Mouse (Mus musculus) limb, embryonic 12.5 days (tissue): ENCODE data around the gene Atp10a. TPM values are rescaled to one million over a fixed set of nuclear protein-coding genes. Genes with fewer than 3 reads are reported as not detected.

ENCODE experiments used
- ATAC-seq: fragments of 200-750 bp; cut with Nextera tagmentation; 2 replicates; pipeline ENCODE4 v1.8.0; 2017; ENCODE audit warnings: low read depth, moderate TSS enrichment; ENCODE audit not compliant: insufficient number of reproducible peaks, insufficient read depth, low FRiP score, low TSS enrichment
- H3K27ac ChIP-seq: fragments of 300-500 bp; sonication (generic); 2 replicates; pipeline ENCODE4 v1.5.1; 2016; ENCODE audit warnings: mild to moderate bottlenecking, moderate library complexity
- H3K27me3 ChIP-seq: fragments of 300-500 bp; sonication (generic); 2 replicates; pipeline ENCODE4 v1.6.1; 2016; ENCODE audit warnings: mild to moderate bottlenecking, moderate library complexity
- H3K36me3 ChIP-seq: fragments of 300-500 bp; sonication (generic); 2 replicates; pipeline ENCODE4 v1.6.1; 2016; ENCODE audit warnings: mild to moderate bottlenecking, moderate library complexity
- H3K4me1 ChIP-seq: fragments of 300-500 bp; sonication (generic); replicated peaks from 2 replicates; pipeline ENCODE4 v1.6.1; 2016
- H3K4me2 ChIP-seq: fragments of 300-500 bp; sonication (generic); 2 replicates; pipeline ENCODE4 v1.6.1; 2016; ENCODE audit warnings: mild to moderate bottlenecking, moderate library complexity
- H3K4me3 ChIP-seq: fragments of 300-500 bp; sonication (generic); replicated peaks from 2 replicates; pipeline ENCODE4 v1.5.1; 2016; ENCODE audit warnings: mild to moderate bottlenecking
- H3K9ac ChIP-seq: fragments of 300-500 bp; sonication (generic); replicated peaks from 2 replicates; pipeline ENCODE4 v1.6.1; 2016; ENCODE audit warnings: mild to moderate bottlenecking, moderate library complexity
- H3K9me3 ChIP-seq: fragments of 300-500 bp; sonication (generic); 2 replicates; pipeline ENCODE4 v1.6.1; 2016; ENCODE audit warnings: mild to moderate bottlenecking, moderate library complexity
- WGBS: fragments of 180-500 bp; shearing (Covaris S2); methylation state at CpG from one replicate; pipeline ENCODE4 v1.1.7; 2016; 5-methylcytosine and 5-hydroxymethylcytosine counted together
- polyA plus RNA-seq: library from polyadenylated mRNA; unstranded; fragments of >200 nt; fragmentation: Nextera tagmentation; extraction: Ambion mirVana; gene quantifications from 2 replicates; pipeline ENCODE4 v1.2.1, GENCODE M21; 2016

The Atp10a gene
- polyA plus RNA-seq, 1 experiment from 2014 or later, result 2.3 TPM

- H3K4me3 ChIP-seq, result no peak overlapping the region
- H3K27ac ChIP-seq, result no peak overlapping the region
- no peak overlapping the region for H3K9ac ChIP-seq
- no peaks in the 10 kb centered on the region for H3K36me3 ChIP-seq
- H3K4me2 ChIP-seq, result no peak overlapping the region
- no peak for ATAC-seq
- no peaks in the 10 kb centered on the region for H3K9me3 ChIP-seq
- WGBS, result 89% methylated on average over 4 of the region's 4 CpGs
- no peaks in the 10 kb centered on the region for H3K27me3 ChIP-seq
- H3K4me1 ChIP-seq, result no peaks in the 10 kb centered on the region; the same call in 1 of the 2 replicates
Observed at GRCm38 (mm10) chr7:58740842-58741241, 84.9 kb downstream of the Atp10a start.

- WGBS, result 87% methylated on average over 4 of the region's 4 CpGs
- Histone ChIP-seq H3K4me2 (no peak overlapping the region), H3K36me3 (no peaks in the 10 kb centered on the region), H3K27me3 (no peaks in the 10 kb centered on the region), H3K27ac (no peak overlapping the region), H3K9ac (no peak overlapping the region), H3K4me1 (no peaks in the 10 kb centered on the region; the same call in 1 of the 2 replicates), H3K9me3 (no peaks in the 10 kb centered on the region), H3K4me3 (no peak overlapping the region)
- no peak for ATAC-seq
Observed at GRCm38 (mm10) chr7:58742009-58742408, 86.0 kb downstream of the Atp10a start.

- Histone ChIP-seq H3K9ac (no peak overlapping the region), H3K4me3 (no peak overlapping the region), H3K4me2 (no peak overlapping the region), H3K4me1 (no peaks in the 10 kb centered on the region), H3K27me3 (no peaks in the 10 kb centered on the region), H3K27ac (no peak overlapping the region), H3K36me3 (no peaks in the 10 kb centered on the region), H3K9me3 (no peaks in the 10 kb centered on the region)
- no peak for ATAC-seq
- 82% methylated on average over 1 of the region's 1 CpGs for WGBS
Observed at GRCm38 (mm10) chr7:58742648-58743047, 86.7 kb downstream of the Atp10a start.

- 56% methylated on average over 4 of the region's 4 CpGs for WGBS
- no peak for ATAC-seq
Observed at GRCm38 (mm10) chr7:58743362-58744320, 87.7 kb downstream of the Atp10a start.

GRCm38 (mm10) chr7:58746817-58747216 lies 90.9 kb downstream of the Atp10a start:
- Histone ChIP-seq H3K27me3 (no peaks in the 10 kb centered on the region), H3K4me3 (no peak overlapping the region), H3K9ac (no peak overlapping the region), H3K4me1 (no peaks in the 10 kb centered on the region), H3K4me2 (no peak overlapping the region), H3K9me3 (no peaks in the 10 kb centered on the region), H3K36me3 (no peaks in the 10 kb centered on the region), H3K27ac (no peak overlapping the region)
- 73% methylated on average over 5 of the region's 5 CpGs for WGBS
- ATAC-seq, result no peak

More at GRCm38 (mm10) chr7:58743362-58744320, 87.7 kb downstream of the Atp10a start:
- Histone ChIP-seq H3K4me2 (no peak overlapping the region), H3K9me3 (no peaks in the 10 kb centered on the region), H3K27me3 (no peaks in the 10 kb centered on the region), H3K9ac (no peak overlapping the region), H3K36me3 (no peaks in the 10 kb centered on the region), H3K4me3 (no peak overlapping the region), H3K4me1 (no peaks in the 10 kb centered on the region), H3K27ac (no peak overlapping the region)

GRCm38 (mm10) chr7:58749904-58750612 lies 94.1 kb downstream of the Atp10a start:
- H3K4me2 ChIP-seq, result no peak overlapping the region
- ATAC-seq, result no peak
- H3K4me3 ChIP-seq, result no peak overlapping the region
- no peaks in the 10 kb centered on the region for H3K9me3 ChIP-seq
- no peaks in the 10 kb centered on the region for H3K36me3 ChIP-seq
- no peak overlapping the region for H3K9ac ChIP-seq
- 81% methylated on average over 6 of the region's 6 CpGs for WGBS
- H3K27ac ChIP-seq, result no peak overlapping the region
- no peaks in the 10 kb centered on the region for H3K27me3 ChIP-seq
- no peaks in the 10 kb centered on the region for H3K4me1 ChIP-seq

- 76% methylated on average over 5 of the region's 5 CpGs for WGBS
- no peak overlapping the region for H3K9ac ChIP-seq
Observed at GRCm38 (mm10) chr7:58752041-58752440, 96.1 kb downstream of the Atp10a start.

GRCm38 (mm10) chr7:58754076-58754475 lies 98.1 kb downstream of the Atp10a start:
- no peaks in the 10 kb centered on the region for H3K36me3 ChIP-seq
- H3K27me3 ChIP-seq, result no peaks in the 10 kb centered on the region
- no peaks in the 10 kb centered on the region for H3K4me1 ChIP-seq
- no peak overlapping the region for H3K27ac ChIP-seq
- WGBS, result 94% methylated on average over 1 of the region's 1 CpGs
- H3K9ac ChIP-seq, result no peak overlapping the region
- no peak overlapping the region for H3K4me3 ChIP-seq
- ATAC-seq, result no peak
- H3K9me3 ChIP-seq, result no peaks in the 10 kb centered on the region
- no peak overlapping the region for H3K4me2 ChIP-seq

More at GRCm38 (mm10) chr7:58752041-58752440, 96.1 kb downstream of the Atp10a start:
- Histone ChIP-seq H3K4me2 (no peak overlapping the region), H3K27me3 (no peaks in the 10 kb centered on the region), H3K36me3 (no peaks in the 10 kb centered on the region), H3K4me3 (no peak overlapping the region), H3K9me3 (no peaks in the 10 kb centered on the region), H3K4me1 (no peaks in the 10 kb centered on the region), H3K27ac (no peak overlapping the region)
- no peak for ATAC-seq

GRCm38 (mm10) chr7:58754536-58754935 lies 98.6 kb downstream of the Atp10a start:
- ATAC-seq, result no peak
- no peak overlapping the region for H3K27ac ChIP-seq
- H3K4me1 ChIP-seq, result no peaks in the 10 kb centered on the region
- H3K9ac ChIP-seq, result no peak overlapping the region
- no peaks in the 10 kb centered on the region for H3K36me3 ChIP-seq
- no peaks in the 10 kb centered on the region for H3K27me3 ChIP-seq
- H3K4me3 ChIP-seq, result no peak overlapping the region
- no peak overlapping the region for H3K4me2 ChIP-seq
- 91% methylated on average over 4 of the region's 4 CpGs for WGBS
- H3K9me3 ChIP-seq, result no peaks in the 10 kb centered on the region

- H3K4me3 ChIP-seq, result no peak overlapping the region
- no peaks in the 10 kb centered on the region for H3K4me1 ChIP-seq
- H3K27me3 ChIP-seq, result no peaks in the 10 kb centered on the region
- no peak overlapping the region for H3K27ac ChIP-seq
- no peak overlapping the region for H3K4me2 ChIP-seq
- H3K9me3 ChIP-seq, result no peaks in the 10 kb centered on the region
- H3K36me3 ChIP-seq, result no peaks in the 10 kb centered on the region
- ATAC-seq, result no peak
- no peak overlapping the region for H3K9ac ChIP-seq
Observed at GRCm38 (mm10) chr7:58755083-58755482, 99.1 kb downstream of the Atp10a start.

- no peaks in the 10 kb centered on the region for H3K9me3 ChIP-seq
- 97% methylated on average over 1 of the region's 1 CpGs for WGBS
- H3K4me3 ChIP-seq, result no peak overlapping the region
- ATAC-seq, result no peak
- no peaks in the 10 kb centered on the region for H3K4me1 ChIP-seq
- H3K27me3 ChIP-seq, result no peaks in the 10 kb centered on the region
- no peaks in the 10 kb centered on the region for H3K36me3 ChIP-seq
- no peak overlapping the region for H3K9ac ChIP-seq
- no peak overlapping the region for H3K27ac ChIP-seq
- no peak overlapping the region for H3K4me2 ChIP-seq
Observed at GRCm38 (mm10) chr7:58755846-58756245, 99.9 kb downstream of the Atp10a start.
